Mouse (Mus musculus) forebrain, postnatal 0 days (tissue): Measurements from ENCODE around the gene D1Pas1. TPM values are rescaled to one million over a fixed set of nuclear protein-coding genes. Genes with fewer than 3 reads are reported as not detected.

Source experiments
- ATAC-seq: fragments of 200-750 bp; cut with Nextera tagmentation; 2 replicates; pipeline ENCODE4 v1.8.0; 2017; ENCODE audit warnings: mild to moderate bottlenecking, moderate library complexity
- DNase-seq: peaks from one replicate; pipeline ENCODE4 v3.0.0-alpha.2; 2015
- H3K27ac ChIP-seq: fragments of 300-500 bp; sonication (generic); 2 replicates; pipeline ENCODE4 v1.5.1; 2014; ENCODE audit warnings: low read depth, mild to moderate bottlenecking, antibody characterized with exemption, low read length, moderate library complexity, mixed read lengths
- H3K27me3 ChIP-seq: fragments of 300-500 bp; sonication (generic); 2 replicates; pipeline ENCODE4 v1.6.1; 2014; ENCODE audit warnings: mild to moderate bottlenecking, low read length, mixed read lengths; ENCODE audit not compliant: insufficient read depth
- H3K36me3 ChIP-seq: fragments of 300-500 bp; sonication (generic); 2 replicates; pipeline ENCODE4 v1.6.1; 2014; ENCODE audit warnings: mild to moderate bottlenecking, moderate library complexity; ENCODE audit not compliant: insufficient read depth
- H3K4me1 ChIP-seq: fragments of 300-500 bp; sonication (generic); 2 replicates; pipeline ENCODE4 v1.6.1; 2014; ENCODE audit warnings: antibody characterized with exemption; ENCODE audit not compliant: insufficient read depth
- H3K4me2 ChIP-seq: fragments of 300-500 bp; sonication (generic); 2 replicates; pipeline ENCODE4 v1.6.1; 2014; ENCODE audit warnings: low read depth, mild to moderate bottlenecking, moderate library complexity
- H3K4me3 ChIP-seq: fragments of 300-500 bp; sonication (generic); 2 replicates; pipeline ENCODE4 v1.5.1; 2014; ENCODE audit warnings: low read depth, low read length, mixed read lengths
- H3K9ac ChIP-seq: fragments of 300-500 bp; sonication (generic); 2 replicates; pipeline ENCODE4 v1.6.1; 2014; ENCODE audit warnings: mild to moderate bottlenecking
- H3K9me3 ChIP-seq: fragments of 300-500 bp; sonication (generic); 2 replicates; pipeline ENCODE4 v1.6.1; 2016; ENCODE audit warnings: low read length
- CTCF ChIP-seq: sonication (generic); IDR thresholded peaks from 2 replicates; pipeline ENCODE4 v1.5.1; 2016; ENCODE audit warnings: antibody characterized with exemption, control low read depth, low read depth
- WGBS: fragments of 180-500 bp; shearing (Covaris S2); extraction: QIAGEN DNeasy Blood & Tissue Kit; methylation state at CpG from one replicate; pipeline ENCODE4 v1.1.7; 2014; 5-methylcytosine and 5-hydroxymethylcytosine counted together
- polyA plus RNA-seq: library from polyadenylated mRNA; unstranded; fragments of >200 nt; fragmentation: Nextera tagmentation; extraction: Ambion mirVana; gene quantifications from 2 replicates; pipeline ENCODE4 v1.2.1, GENCODE M21; 2015
- total RNA-seq: library from RNA; depleted of rRNA; stranded (reverse); fragments of >200 nt; gene quantifications from 2 replicates; pipeline ENCODE4 v1.2.3, GENCODE M21; 2014

D1Pas1 gene
- total and polyA plus RNA-seq, 2 experiments from 2014 or later: 0.12 TPM; not detected in 1

GRCm38 (mm10) chr1:187003441-187003861 is 36.2 kb downstream of the D1Pas1 start:
- Histone ChIP-seq H3K4me1 (no peaks in the 10 kb centered on the region), H3K4me3 (no peak overlapping the region), H3K27me3 (no peaks in the 10 kb centered on the region), H3K4me2 (no peak overlapping the region), H3K9me3 (no peaks in the 10 kb centered on the region), H3K9ac (no peak overlapping the region), H3K36me3 (no peaks in the 10 kb centered on the region), H3K27ac (no peak overlapping the region)
- ATAC-seq (no peak), DNase-seq (no peak)
- WGBS: 51% methylated on average over 7 of the region's 7 CpGs
- no peak for TF ChIP-seq CTCF

- Histone ChIP-seq H3K9ac (no peak overlapping the region), H3K4me3 (no peak overlapping the region), H3K9me3 (no peaks in the 10 kb centered on the region), H3K4me2 (no peak overlapping the region), H3K4me1 (no peaks in the 10 kb centered on the region), H3K27me3 (no peaks in the 10 kb centered on the region), H3K36me3 (no peaks in the 10 kb centered on the region), H3K27ac (no peak overlapping the region)
- no peak for DNase-seq
- no peak for ATAC-seq
- no peak for TF ChIP-seq CTCF
- 93% methylated on average over 1 of the region's 1 CpGs for WGBS
These were observed 37.1 kb downstream of the D1Pas1 start for GRCm38 (mm10) chr1:187004306-187004705.

GRCm38 (mm10) chr1:187006227-187006925 is 39.2 kb downstream of the D1Pas1 start:
- Histone ChIP-seq H3K27me3 (no peaks in the 10 kb centered on the region), H3K4me2 (no peak overlapping the region), H3K36me3 (no peaks in the 10 kb centered on the region), H3K4me1 (no peaks in the 10 kb centered on the region), H3K9ac (no peak overlapping the region), H3K4me3 (no peak overlapping the region), H3K27ac (no peak overlapping the region), H3K9me3 (no peaks in the 10 kb centered on the region)
- ATAC-seq (no peak), DNase-seq (no peak)
- no peak for TF ChIP-seq CTCF
- WGBS: 88% methylated on average over 14 of the region's 14 CpGs

- no peaks in the 10 kb centered on the region for H3K4me1 ChIP-seq
- no peak overlapping the region for H3K4me2 ChIP-seq
- no peaks in the 10 kb centered on the region for H3K9me3 ChIP-seq
- TF ChIP-seq CTCF: no peak
- ATAC-seq (no peak), DNase-seq (no peak)
- no peaks in the 10 kb centered on the region for H3K36me3 ChIP-seq
- 64% methylated on average over 7 of the region's 7 CpGs for WGBS
- no peak overlapping the region for H3K4me3 ChIP-seq
- H3K9ac ChIP-seq: no peak overlapping the region
- no peak overlapping the region for H3K27ac ChIP-seq
- H3K27me3 ChIP-seq: no peaks in the 10 kb centered on the region
These were observed 41.0 kb downstream of the D1Pas1 start for GRCm38 (mm10) chr1:187008236-187008635.

- H3K4me3 ChIP-seq: no peak overlapping the region
- no peak for TF ChIP-seq CTCF
- no peaks in the 10 kb centered on the region for H3K36me3 ChIP-seq
- no peaks in the 10 kb centered on the region for H3K9me3 ChIP-seq
- no peak overlapping the region for H3K9ac ChIP-seq
- WGBS: 85% methylated on average over 11 of the region's 11 CpGs
- ATAC-seq: no peak
- no peak overlapping the region for H3K27ac ChIP-seq
- no peaks in the 10 kb centered on the region for H3K4me1 ChIP-seq
- H3K4me2 ChIP-seq: no peak overlapping the region
- H3K27me3 ChIP-seq: no peaks in the 10 kb centered on the region
- DNase-seq: no peak
These were observed 42.9 kb downstream of the D1Pas1 start for GRCm38 (mm10) chr1:187010071-187010470.

GRCm38 (mm10) chr1:187011601-187012000 is 44.4 kb downstream of the D1Pas1 start:
- H3K36me3 ChIP-seq: no peaks in the 10 kb centered on the region
- 87% methylated on average over 4 of the region's 4 CpGs for WGBS
- no peak overlapping the region for H3K27ac ChIP-seq
- no peaks in the 10 kb centered on the region for H3K9me3 ChIP-seq
- no peak overlapping the region for H3K9ac ChIP-seq
- TF ChIP-seq CTCF: no peak
- ATAC-seq (no peak), DNase-seq (no peak)
- no peaks in the 10 kb centered on the region for H3K27me3 ChIP-seq
- H3K4me3 ChIP-seq: no peak overlapping the region
- no peaks in the 10 kb centered on the region for H3K4me1 ChIP-seq
- no peak overlapping the region for H3K4me2 ChIP-seq

- Histone ChIP-seq H3K9ac (no peak overlapping the region), H3K4me3 (no peak overlapping the region), H3K4me2 (no peak overlapping the region), H3K27ac (no peak overlapping the region), H3K9me3 (no peaks in the 10 kb centered on the region), H3K36me3 (no peaks in the 10 kb centered on the region), H3K4me1 (no peaks in the 10 kb centered on the region), H3K27me3 (no peaks in the 10 kb centered on the region)
- TF ChIP-seq CTCF: no peak
- no peak for ATAC-seq
- no peak for DNase-seq
- WGBS: 93% methylated on average over 2 of the region's 2 CpGs
These were observed 46.9 kb downstream of the D1Pas1 start for GRCm38 (mm10) chr1:187014141-187014540.
